Mouse (Mus musculus): Measurements from ENCODE around the gene Grhl1. TPM values are rescaled to one million over a fixed set of nuclear protein-coding genes. Genes with fewer than 3 reads are reported as not detected.

The Grhl1 gene
- polyA plus RNA-seq, 1 experiment from 2014 or later = 0.60 TPM

GRCm38 (mm10) chr12:24600074-24600473 lies 28.0 kb downstream of the Grhl1 start:
- Histone ChIP-seq H3K9me3 (ENCODE audit: control insufficient read depth, low read length) (no peaks in the 10 kb centered on the region), H3K4me1 (replicated peaks; ENCODE audit: control insufficient read depth, insufficient read depth, low read length) (no peaks in the 10 kb centered on the region), H3K4me2 (replicated peaks; ENCODE audit: low read depth, low read length) (no peak overlapping the region), H3K4me3 (ENCODE audit: low read depth, low read length) (no peak overlapping the region), H3K27me3 (ENCODE audit: control insufficient read depth, insufficient read depth, low read length) (no peaks in the 10 kb centered on the region), H3K27ac (ENCODE audit: low read depth, low read length) (no peak overlapping the region), H3K36me3 (ENCODE audit: control insufficient read depth, insufficient read depth, low read length) (no peaks in the 10 kb centered on the region), H3K9ac (ENCODE audit: low read depth, low read length) (no peak overlapping the region)
- ATAC-seq (ENCODE audit: low FRiP score) (no peak), DNase-seq (ENCODE audit: low spot score) (no peak)
- WGBS = 88% methylated on average over 7 of the region's 7 CpGs

GRCm38 (mm10) chr12:24600806-24601205 lies 28.7 kb downstream of the Grhl1 start:
- ATAC-seq (ENCODE audit: low FRiP score) (peak; percentile 82), DNase-seq (ENCODE audit: low spot score) (peak; percentile 83)
- Histone ChIP-seq H3K4me3 (ENCODE audit: low read depth, low read length) (no peak overlapping the region), H3K9me3 (ENCODE audit: control insufficient read depth, low read length) (no peaks in the 10 kb centered on the region), H3K27ac (ENCODE audit: low read depth, low read length) (no peak overlapping the region), H3K4me1 (replicated peaks; ENCODE audit: control insufficient read depth, insufficient read depth, low read length) (no peaks in the 10 kb centered on the region), H3K9ac (ENCODE audit: low read depth, low read length) (no peak overlapping the region), H3K4me2 (replicated peaks; ENCODE audit: low read depth, low read length) (no peak overlapping the region), H3K27me3 (ENCODE audit: control insufficient read depth, insufficient read depth, low read length) (no peaks in the 10 kb centered on the region), H3K36me3 (ENCODE audit: control insufficient read depth, insufficient read depth, low read length) (no peaks in the 10 kb centered on the region)
- WGBS = 4% methylated on average over 9 of the region's 9 CpGs

GRCm38 (mm10) chr12:24603266-24603665 lies 31.2 kb downstream of the Grhl1 start:
- no peak overlapping the region for H3K4me3 ChIP-seq (ENCODE audit: low read depth, low read length)
- H3K9me3 ChIP-seq (ENCODE audit: control insufficient read depth, low read length) = no peaks in the 10 kb centered on the region
- DNase-seq (ENCODE audit: low spot score) = peak; percentile 82
- no peaks in the 10 kb centered on the region for H3K36me3 ChIP-seq (ENCODE audit: control insufficient read depth, insufficient read depth, low read length)
- no peak overlapping the region for H3K4me2 ChIP-seq (replicated peaks; ENCODE audit: low read depth, low read length)
- WGBS = 41% methylated on average over 2 of the region's 2 CpGs
- no peaks in the 10 kb centered on the region for H3K27me3 ChIP-seq (ENCODE audit: control insufficient read depth, insufficient read depth, low read length)
- peak; percentile 31; the same call in 1 of the 2 replicates for ATAC-seq (ENCODE audit: low FRiP score)
- no peak overlapping the region for H3K27ac ChIP-seq (ENCODE audit: low read depth, low read length)
- H3K4me1 ChIP-seq (replicated peaks; ENCODE audit: control insufficient read depth, insufficient read depth, low read length) = no peaks in the 10 kb centered on the region
- H3K9ac ChIP-seq (ENCODE audit: low read depth, low read length) = no peak overlapping the region

- Histone ChIP-seq H3K9me3 (ENCODE audit: control insufficient read depth, low read length) (no peaks in the 10 kb centered on the region), H3K4me2 (replicated peaks; ENCODE audit: low read depth, low read length) (no peak overlapping the region), H3K36me3 (ENCODE audit: control insufficient read depth, insufficient read depth, low read length) (no peaks in the 10 kb centered on the region), H3K27ac (ENCODE audit: low read depth, low read length) (no peak overlapping the region), H3K4me1 (replicated peaks; ENCODE audit: control insufficient read depth, insufficient read depth, low read length) (no peaks in the 10 kb centered on the region), H3K4me3 (ENCODE audit: low read depth, low read length) (no peak overlapping the region), H3K9ac (ENCODE audit: low read depth, low read length) (no peak overlapping the region), H3K27me3 (ENCODE audit: control insufficient read depth, insufficient read depth, low read length) (no peaks in the 10 kb centered on the region)
- 66% methylated on average over 10 of the region's 10 CpGs for whole genome bisulfite sequencing
- no peak for DNase-seq (ENCODE audit: low spot score)
- ATAC-seq (ENCODE audit: low FRiP score) = no peak
Measured at GRCm38 (mm10) chr12:24606166-24606565, 34.1 kb downstream of the Grhl1 start.

- Histone ChIP-seq H3K4me3 (ENCODE audit: low read depth, low read length) (no peak overlapping the region), H3K36me3 (ENCODE audit: control insufficient read depth, insufficient read depth, low read length) (no peaks in the 10 kb centered on the region), H3K4me1 (replicated peaks; ENCODE audit: control insufficient read depth, insufficient read depth, low read length) (no peaks in the 10 kb centered on the region), H3K9me3 (ENCODE audit: control insufficient read depth, low read length) (no peaks in the 10 kb centered on the region), H3K9ac (ENCODE audit: low read depth, low read length) (no peak overlapping the region), H3K4me2 (replicated peaks; ENCODE audit: low read depth, low read length) (no peak overlapping the region), H3K27me3 (ENCODE audit: control insufficient read depth, insufficient read depth, low read length) (no peaks in the 10 kb centered on the region), H3K27ac (ENCODE audit: low read depth, low read length) (no peak overlapping the region)
- no peak for ATAC-seq (ENCODE audit: low FRiP score)
- WGBS = 83% methylated on average over 6 of the region's 6 CpGs
- no peak for DNase-seq (ENCODE audit: low spot score)
Measured at GRCm38 (mm10) chr12:24612591-24612990, 40.5 kb downstream of the Grhl1 start.

- no peaks in the 10 kb centered on the region for H3K4me1 ChIP-seq (replicated peaks; ENCODE audit: control insufficient read depth, insufficient read depth, low read length)
- ATAC-seq (ENCODE audit: low FRiP score) (no peak), DNase-seq (ENCODE audit: low spot score) (no peak)
Measured at GRCm38 (mm10) chr12:24614452-24615075, 42.5 kb downstream of the Grhl1 start.

GRCm38 (mm10) chr12:24615140-24615539 lies 43.1 kb downstream of the Grhl1 start:
- no peaks in the 10 kb centered on the region for H3K36me3 ChIP-seq (ENCODE audit: control insufficient read depth, insufficient read depth, low read length)
- no peaks in the 10 kb centered on the region for H3K9me3 ChIP-seq (ENCODE audit: control insufficient read depth, low read length)
- ATAC-seq (ENCODE audit: low FRiP score) = no peak
- H3K4me3 ChIP-seq (ENCODE audit: low read depth, low read length) = no peak overlapping the region
- no peak for DNase-seq (ENCODE audit: low spot score)
- H3K4me2 ChIP-seq (replicated peaks; ENCODE audit: low read depth, low read length) = no peak overlapping the region
- 91% methylated on average over 3 of the region's 3 CpGs for WGBS
- H3K27me3 ChIP-seq (ENCODE audit: control insufficient read depth, insufficient read depth, low read length) = no peaks in the 10 kb centered on the region
- H3K27ac ChIP-seq (ENCODE audit: low read depth, low read length) = no peak overlapping the region
- H3K9ac ChIP-seq (ENCODE audit: low read depth, low read length) = no peak overlapping the region
- H3K4me1 ChIP-seq (replicated peaks; ENCODE audit: control insufficient read depth, insufficient read depth, low read length) = no peaks in the 10 kb centered on the region

More at GRCm38 (mm10) chr12:24614452-24615075, 42.5 kb downstream of the Grhl1 start:
- Histone ChIP-seq H3K9ac (ENCODE audit: low read depth, low read length) (no peak overlapping the region), H3K4me3 (ENCODE audit: low read depth, low read length) (no peak overlapping the region), H3K27me3 (ENCODE audit: control insufficient read depth, insufficient read depth, low read length) (no peaks in the 10 kb centered on the region), H3K9me3 (ENCODE audit: control insufficient read depth, low read length) (no peaks in the 10 kb centered on the region), H3K36me3 (ENCODE audit: control insufficient read depth, insufficient read depth, low read length) (no peaks in the 10 kb centered on the region), H3K27ac (ENCODE audit: low read depth, low read length) (no peak overlapping the region), H3K4me2 (replicated peaks; ENCODE audit: low read depth, low read length) (no peak overlapping the region)
- 85% methylated on average over 17 of the region's 17 CpGs for WGBS

- H3K9me3 ChIP-seq (ENCODE audit: control insufficient read depth, low read length) = no peaks in the 10 kb centered on the region
Measured at GRCm38 (mm10) chr12:24619436-24619835, 47.4 kb downstream of the Grhl1 start.

GRCm38 (mm10) chr12:24623486-24624251 lies 51.6 kb downstream of the Grhl1 start:
- peak; percentile 48 for DNase-seq (ENCODE audit: low spot score)
- ATAC-seq (ENCODE audit: low FRiP score) = peak; percentile 76

More at GRCm38 (mm10) chr12:24619436-24619835, 47.4 kb downstream of the Grhl1 start:
- Histone ChIP-seq H3K4me2 (replicated peaks; ENCODE audit: low read depth, low read length) (no peak overlapping the region), H3K4me1 (replicated peaks; ENCODE audit: control insufficient read depth, insufficient read depth, low read length) (no peaks in the 10 kb centered on the region; the same call in none of the 2 replicates), H3K36me3 (ENCODE audit: control insufficient read depth, insufficient read depth, low read length) (no peaks in the 10 kb centered on the region), H3K27ac (ENCODE audit: low read depth, low read length) (no peak overlapping the region), H3K4me3 (ENCODE audit: low read depth, low read length) (no peak overlapping the region), H3K27me3 (ENCODE audit: control insufficient read depth, insufficient read depth, low read length) (no peaks in the 10 kb centered on the region), H3K9ac (ENCODE audit: low read depth, low read length) (no peak overlapping the region)
- no peak for DNase-seq (ENCODE audit: low spot score)
- 85% methylated on average over 4 of the region's 4 CpGs for WGBS
- no peak for ATAC-seq (ENCODE audit: low FRiP score)

More at GRCm38 (mm10) chr12:24623486-24624251, 51.6 kb downstream of the Grhl1 start:
- H3K4me1 ChIP-seq (replicated peaks; ENCODE audit: control insufficient read depth, insufficient read depth, low read length) = no peaks in the 10 kb centered on the region; the same call in none of the 2 replicates
- 56% methylated on average over 12 of the region's 12 CpGs for WGBS
- no peaks in the 10 kb centered on the region for H3K27me3 ChIP-seq (ENCODE audit: control insufficient read depth, insufficient read depth, low read length)
- H3K9ac ChIP-seq (ENCODE audit: low read depth, low read length) = no peak overlapping the region
- H3K36me3 ChIP-seq (ENCODE audit: control insufficient read depth, insufficient read depth, low read length) = no peaks in the 10 kb centered on the region
- H3K9me3 ChIP-seq (ENCODE audit: control insufficient read depth, low read length) = no peaks in the 10 kb centered on the region
- H3K4me3 ChIP-seq (ENCODE audit: low read depth, low read length) = no peak overlapping the region
- no peak overlapping the region for H3K4me2 ChIP-seq (replicated peaks; ENCODE audit: low read depth, low read length)
- no peak overlapping the region for H3K27ac ChIP-seq (ENCODE audit: low read depth, low read length)

All from hindbrain, embryonic 11.5 days (tissue).